Mouse (Mus musculus): ENCODE measurements around the gene Gyg.

Gene Gyg

GRCm38 (mm10) chr3:20154531-20155367, at the start of gene Gyg:
TSS of gene Gyg (minus strand) at chr3:20155317.
- DNase-seq (ENCODE audit: low read depth, low spot score) = peak; percentile 62

GRCm38 (mm10) chr3:20198869-20199268, 43.8 kb upstream of the Gyg start:
- DNase-seq (ENCODE audit: low read depth, low spot score) = peak; percentile 71

- no peak for DNase-seq (ENCODE audit: low read depth, low spot score)
Observed at GRCm38 (mm10) chr3:20197878-20198277, 42.8 kb upstream of the Gyg start.

- no peak for DNase-seq (ENCODE audit: low read depth, low spot score)
Observed at GRCm38 (mm10) chr3:20188976-20189675, 34.0 kb upstream of the Gyg start.

GRCm38 (mm10) chr3:20172394-20172793, 17.3 kb upstream of the Gyg start:
- DNase-seq (ENCODE audit: low read depth, low spot score) = no peak

GRCm38 (mm10) chr3:20167487-20167886, 12.4 kb upstream of the Gyg start:
- DNase-seq (ENCODE audit: low read depth, low spot score) = no peak

GRCm38 (mm10) chr3:20155476-20155875, 359 bp upstream of the Gyg start:
- DNase-seq (ENCODE audit: low read depth, low spot score) = no peak

- no peak for DNase-seq (ENCODE audit: low read depth, low spot score)
Observed at GRCm38 (mm10) chr3:20151651-20152050, 3.5 kb downstream of the Gyg start.

- peak; percentile 52 for DNase-seq (ENCODE audit: low read depth, low spot score)
Observed at GRCm38 (mm10) chr3:20150511-20150910, 4.6 kb downstream of the Gyg start.

GRCm38 (mm10) chr3:20147647-20148046, 7.5 kb downstream of the Gyg start:
- no peak for DNase-seq (ENCODE audit: low read depth, low spot score)

- DNase-seq (ENCODE audit: low read depth, low spot score) = no peak
Observed at GRCm38 (mm10) chr3:20146884-20147395, 8.2 kb downstream of the Gyg start.

GRCm38 (mm10) chr3:20145696-20146113, 9.4 kb downstream of the Gyg start:
- no peak for DNase-seq (ENCODE audit: low read depth, low spot score)

- no peak for DNase-seq (ENCODE audit: low read depth, low spot score)
Observed at GRCm38 (mm10) chr3:20144401-20144800, 10.7 kb downstream of the Gyg start.

- DNase-seq (ENCODE audit: low read depth, low spot score) = no peak
Observed at GRCm38 (mm10) chr3:20143726-20144125, 11.4 kb downstream of the Gyg start.

GRCm38 (mm10) chr3:20142576-20142975, 12.5 kb downstream of the Gyg start:
- no peak for DNase-seq (ENCODE audit: low read depth, low spot score)

- DNase-seq (ENCODE audit: low read depth, low spot score) = no peak
Observed at GRCm38 (mm10) chr3:20142101-20142500, 13.0 kb downstream of the Gyg start.

GRCm38 (mm10) chr3:20141679-20142078, 13.4 kb downstream of the Gyg start:
- peak; percentile 63 for DNase-seq (ENCODE audit: low read depth, low spot score)

GRCm38 (mm10) chr3:20141240-20141639, 13.9 kb downstream of the Gyg start:
- no peak for DNase-seq (ENCODE audit: low read depth, low spot score)

- DNase-seq (ENCODE audit: low read depth, low spot score) = no peak
Observed at GRCm38 (mm10) chr3:20136868-20137581, 18.1 kb downstream of the Gyg start.

- DNase-seq (ENCODE audit: low read depth, low spot score) = no peak
Observed at GRCm38 (mm10) chr3:20134545-20134944, 20.6 kb downstream of the Gyg start.

GRCm38 (mm10) chr3:20133745-20134144, 21.4 kb downstream of the Gyg start:
- no peak for DNase-seq (ENCODE audit: low read depth, low spot score)

- no peak for DNase-seq (ENCODE audit: low read depth, low spot score)
Observed at GRCm38 (mm10) chr3:20132731-20133130, 22.4 kb downstream of the Gyg start.
